Mouse (Mus musculus) liver, embryonic 14.5 days (tissue): ENCODE measurements around the gene Cavin4.

Source experiments
- CTCF ChIP-seq: IDR thresholded peaks from 2 replicates; pipeline ENCODE4 v1.5.1; 2016; ENCODE audit warnings: antibody characterized with exemption, low read depth, control low read depth
- EP300 ChIP-seq: IDR thresholded peaks from 2 replicates; pipeline ENCODE4 v1.6.1; 2016; ENCODE audit warnings: antibody characterized with exemption, low read depth

GRCm38 (mm10) chr4:48677276-48677675 lies 14.0 kb downstream of the Cavin4 start:
- no peak for TF ChIP-seq EP300
- TF ChIP-seq CTCF: no peak
